Mouse (Mus musculus) ES-CJ7 (cell line): ENCODE measurements around the gene Dusp1.

Source experiments
- DNase-seq: peaks from one replicate; pipeline ENCODE4 v3.0.0; 2011; ENCODE audit warnings: low read depth, low spot score

Gene Dusp1

GRCm38 (mm10) chr17:26463984-26464383 is 97.9 kb downstream of the Dusp1 start:
- peak; percentile 37 for DNase-seq

- no peak for DNase-seq
These were observed 98.5 kb downstream of the Dusp1 start for GRCm38 (mm10) chr17:26463432-26463831.

- peak; percentile 85 for DNase-seq
These were observed 99.2 kb downstream of the Dusp1 start for GRCm38 (mm10) chr17:26462634-26463170.

GRCm38 (mm10) chr17:26458049-26458448 is 103.9 kb downstream of the Dusp1 start:
- DNase-seq: no peak

- DNase-seq: no peak
These were observed 104.4 kb downstream of the Dusp1 start for GRCm38 (mm10) chr17:26457506-26457905.
